Mouse (Mus musculus) heart, adult 11 months (tissue): Measurements from ENCODE around the gene Gk.

Experiments
- DNase-seq: peaks from one replicate; pipeline ENCODE4 v3.0.0; 2022

The Gk gene

DNA sequence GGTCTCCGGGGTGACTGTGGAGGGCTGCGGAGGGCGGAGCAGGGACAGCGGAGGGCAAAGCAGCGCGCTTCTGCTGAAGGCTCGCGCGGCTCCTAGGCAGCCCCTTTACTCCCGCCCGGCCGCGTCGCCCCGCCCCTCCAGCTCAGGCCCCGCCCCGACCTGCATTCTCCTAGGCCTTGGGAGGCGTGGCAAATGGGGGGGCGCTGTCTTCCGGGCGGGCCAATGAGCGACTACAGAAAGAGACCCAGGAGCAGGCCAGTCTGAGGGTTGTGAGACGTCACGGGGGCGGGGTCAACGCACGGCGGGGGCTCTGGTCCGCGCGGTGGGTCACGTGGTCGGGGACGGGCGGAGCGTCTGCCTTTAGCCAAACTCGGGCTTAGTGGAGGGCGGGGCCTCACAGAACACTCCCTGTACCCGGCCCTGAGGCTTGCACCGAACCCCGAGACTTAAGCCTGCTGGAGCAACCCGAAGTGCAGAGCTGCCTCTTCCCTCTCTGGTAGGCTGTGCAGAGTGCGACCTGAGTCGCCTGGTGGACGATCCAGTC lies at the start of gene Gk:
Gk (minus strand) TSS at position 276 of the 544 bp plus-strand sequence.
- DNase-seq: peak; percentile 100

DNA sequence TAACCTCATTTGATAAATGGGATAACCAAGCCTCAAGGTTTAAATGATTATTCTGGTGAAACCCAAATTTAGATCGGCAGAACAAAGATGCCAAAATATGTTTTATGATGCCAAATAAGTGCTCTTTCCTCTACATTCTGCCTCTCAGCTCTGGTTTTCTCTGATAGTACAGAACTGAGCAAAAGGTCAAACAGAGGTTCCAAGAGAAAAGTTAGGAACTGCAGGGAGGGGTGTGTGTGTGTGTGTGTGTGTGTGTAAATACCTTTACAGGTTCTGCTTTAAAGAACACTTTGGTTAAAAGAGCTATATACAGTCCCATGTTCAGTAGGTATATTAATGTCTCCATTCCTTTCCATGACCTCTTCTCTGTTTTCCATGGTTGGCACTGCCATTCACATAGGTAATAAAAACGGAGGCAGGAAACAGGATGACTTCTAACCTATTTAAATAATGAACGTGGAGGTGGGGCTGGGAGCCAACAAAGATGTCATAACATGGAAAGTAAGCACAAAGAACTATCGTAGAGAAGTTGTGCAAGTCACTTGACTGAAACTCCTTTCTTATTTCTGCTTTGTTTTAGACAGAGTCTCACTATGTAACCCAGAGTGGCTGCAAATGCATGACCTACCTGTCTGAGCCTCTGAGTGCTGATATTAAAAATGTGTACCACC lies 28.2 kb upstream of the Gk start:
- DNase-seq: no peak

DNA sequence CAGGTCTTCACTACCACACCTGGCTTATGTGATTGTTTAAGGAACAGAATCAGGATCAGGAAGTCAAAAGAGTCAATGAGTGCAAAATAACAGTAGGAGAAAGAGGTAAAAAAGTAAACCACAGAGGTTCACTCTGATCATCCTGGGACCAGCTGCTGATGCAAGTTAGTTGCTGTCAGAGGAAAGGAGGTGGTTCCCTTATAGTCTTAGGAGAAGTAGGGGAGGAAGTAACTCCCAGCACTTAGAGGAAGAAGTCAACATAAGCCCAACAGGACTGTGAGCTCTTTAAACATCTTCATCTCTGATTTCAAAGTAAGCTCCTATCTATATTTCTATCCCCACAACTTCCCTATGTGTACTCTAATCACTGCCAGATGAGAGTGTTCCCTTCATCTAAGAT lies 26.4 kb upstream of the Gk start:
- no peak for DNase-seq

DNA sequence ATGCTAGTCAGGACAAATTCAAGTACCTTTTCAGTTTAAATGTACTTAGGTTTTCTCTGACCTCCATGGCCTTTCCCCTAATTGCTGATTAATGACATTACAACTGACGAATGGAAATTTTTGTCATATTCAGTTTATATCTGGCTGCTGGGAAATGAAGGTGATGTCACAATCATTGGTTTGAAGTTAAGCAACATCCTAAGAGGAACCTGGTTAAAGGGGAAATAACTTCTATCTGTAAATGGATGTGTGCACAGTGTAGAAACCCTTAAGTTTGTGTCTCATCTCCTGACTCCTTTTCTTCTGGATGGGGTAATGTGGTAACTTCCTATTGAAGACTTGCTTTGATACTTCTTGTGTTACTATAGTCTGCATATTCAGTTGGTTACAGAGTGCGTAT lies 20.8 kb upstream of the Gk start:
- no peak for DNase-seq

DNA sequence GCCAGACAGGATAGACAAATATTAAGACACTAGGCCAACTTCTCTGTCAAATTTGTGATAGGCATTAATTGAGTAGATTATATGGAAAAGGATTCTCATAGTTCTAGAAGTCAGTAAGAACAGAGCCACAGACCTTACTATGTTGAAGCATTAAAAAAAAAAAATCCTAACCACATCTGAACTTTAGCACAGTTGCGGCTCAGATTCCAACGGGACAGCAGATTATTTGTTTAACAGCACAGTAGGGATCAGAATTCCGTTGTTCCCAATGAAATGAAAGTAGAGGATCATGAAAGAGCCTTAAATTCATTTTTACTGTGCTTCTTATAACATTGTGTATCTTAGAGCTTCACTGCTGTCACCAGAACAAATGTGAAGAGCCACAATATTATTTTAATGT lies 1.7 kb upstream of the Gk start:
- DNase-seq: no peak

DNA sequence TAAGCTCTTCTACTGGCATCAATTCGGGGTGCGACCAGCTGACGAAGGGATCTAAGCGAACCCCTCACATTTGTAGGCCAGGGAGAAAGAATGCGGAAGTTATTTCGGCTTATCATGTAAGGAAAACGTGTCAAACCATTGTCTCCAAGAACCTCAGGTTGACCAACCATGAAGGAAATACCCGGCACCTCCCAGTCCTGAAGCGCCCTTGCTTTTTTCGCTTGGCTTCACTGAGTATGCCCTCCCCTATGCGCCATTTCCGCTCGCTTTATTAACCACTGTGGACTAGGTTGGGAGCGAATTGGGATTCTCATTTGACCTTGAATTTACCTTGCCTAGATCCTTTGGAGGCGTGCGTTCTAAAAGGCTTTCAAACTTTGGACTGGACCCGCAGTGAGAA lies 522 bp upstream of the Gk start:
- DNase-seq: no peak

DNA sequence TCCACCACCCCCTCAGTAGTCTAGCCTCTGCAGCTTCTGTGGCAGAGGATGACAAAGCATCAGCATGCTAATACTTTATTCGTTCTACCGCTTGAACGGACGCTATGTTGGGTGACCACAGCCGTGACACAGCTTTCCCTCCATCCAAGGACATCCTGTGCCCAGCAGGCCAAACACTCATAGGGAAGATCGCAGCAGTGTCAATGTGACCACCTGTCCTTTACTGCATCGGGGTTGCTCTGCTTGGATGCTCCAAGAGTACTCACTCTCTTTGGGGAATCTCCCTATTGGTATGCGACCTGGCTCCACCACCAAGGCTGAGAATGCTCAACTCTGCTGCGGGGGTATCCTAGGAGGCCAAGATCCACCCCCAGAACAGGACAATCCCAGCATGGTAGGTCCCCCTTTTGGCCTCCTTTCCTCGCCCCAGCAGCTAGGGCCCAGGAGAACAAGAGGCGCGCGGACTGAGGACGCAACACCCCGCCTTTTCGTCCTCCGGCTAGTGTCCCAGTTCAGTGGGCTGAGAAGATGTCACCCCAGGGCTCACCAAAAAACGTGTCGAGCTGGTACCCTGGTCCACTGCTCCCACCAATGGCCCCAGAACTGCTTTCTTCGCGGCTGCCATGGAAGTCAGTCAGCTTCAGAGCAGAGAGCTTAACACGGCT lies 608 bp downstream of the Gk start:
- DNase-seq: no peak

DNA sequence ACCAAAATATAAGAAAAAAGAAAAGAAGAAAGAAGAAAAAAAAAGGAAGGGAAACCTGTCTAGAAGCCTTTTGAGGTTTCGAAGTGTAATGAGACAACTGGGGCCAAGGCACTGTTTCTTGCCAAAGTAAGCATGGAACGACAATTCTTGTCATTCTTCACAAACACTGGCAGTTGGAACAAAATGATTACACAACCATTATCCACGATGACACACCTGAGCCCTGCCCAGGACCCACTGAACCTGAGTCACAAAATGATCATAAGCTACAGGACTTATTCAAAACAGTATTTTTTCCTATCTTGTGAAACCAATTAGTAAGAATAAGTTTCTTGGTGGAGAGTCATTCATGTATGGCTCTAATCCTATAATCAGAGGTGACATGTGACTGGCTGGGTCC lies 5.3 kb downstream of the Gk start:
- no peak for DNase-seq

DNA sequence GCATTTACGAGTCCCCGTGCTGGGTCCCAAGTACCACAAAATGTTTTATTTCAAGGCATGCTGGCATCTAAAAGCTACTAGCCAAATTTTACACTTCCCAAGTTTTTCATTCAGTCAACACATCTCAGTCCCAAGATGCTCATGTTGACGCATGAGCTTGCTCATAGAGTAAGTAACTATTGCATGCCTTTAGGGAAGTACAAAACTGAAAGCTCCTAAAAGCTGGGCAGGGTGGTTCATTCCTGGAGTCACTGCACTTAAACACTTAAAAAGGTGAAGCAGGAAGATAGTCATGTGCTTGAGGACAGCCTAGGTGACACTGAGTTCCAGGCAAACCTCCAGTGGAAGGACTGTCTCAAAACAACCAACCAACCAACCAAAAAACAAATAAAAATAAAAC lies 5.9 kb downstream of the Gk start:
- DNase-seq: no peak

DNA sequence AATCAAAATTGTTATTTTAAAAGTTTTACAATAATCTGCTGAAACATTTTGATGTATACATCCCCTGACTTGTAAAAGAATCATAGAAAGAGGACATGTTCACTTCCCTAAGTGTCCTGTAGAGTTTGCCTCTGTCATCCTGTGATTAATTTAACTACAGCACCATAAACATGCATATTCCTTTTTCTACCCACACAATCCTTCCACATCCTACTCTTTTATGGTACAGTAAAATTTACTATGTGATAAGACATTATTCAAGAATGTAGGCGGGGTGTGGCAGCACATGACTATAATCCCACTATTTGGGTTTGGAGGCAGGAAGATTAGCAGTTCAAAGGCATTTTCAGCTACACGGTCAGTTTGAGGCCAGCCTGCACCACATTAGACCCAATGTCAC lies 8.0 kb downstream of the Gk start:
- DNase-seq: no peak

DNA sequence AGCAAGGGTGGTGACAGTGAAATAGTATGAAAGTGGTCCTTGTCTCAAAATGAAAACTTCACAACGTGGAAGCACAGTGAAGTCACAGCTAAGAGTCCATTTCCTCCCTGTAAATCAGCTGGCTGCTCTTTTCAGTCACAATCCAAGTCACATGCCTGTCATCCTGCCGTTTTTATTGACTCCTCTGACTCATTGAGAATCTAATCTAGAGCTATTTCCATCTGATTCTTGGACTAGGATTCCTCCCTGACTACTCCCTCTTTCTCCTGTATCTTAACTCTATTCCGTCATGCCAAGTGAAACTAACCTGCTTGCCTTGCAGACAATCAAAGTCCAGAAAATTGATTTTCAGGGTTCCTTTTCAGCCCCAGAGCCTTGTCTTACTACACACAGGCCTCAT lies 20.6 kb downstream of the Gk start:
- DNase-seq: no peak

DNA sequence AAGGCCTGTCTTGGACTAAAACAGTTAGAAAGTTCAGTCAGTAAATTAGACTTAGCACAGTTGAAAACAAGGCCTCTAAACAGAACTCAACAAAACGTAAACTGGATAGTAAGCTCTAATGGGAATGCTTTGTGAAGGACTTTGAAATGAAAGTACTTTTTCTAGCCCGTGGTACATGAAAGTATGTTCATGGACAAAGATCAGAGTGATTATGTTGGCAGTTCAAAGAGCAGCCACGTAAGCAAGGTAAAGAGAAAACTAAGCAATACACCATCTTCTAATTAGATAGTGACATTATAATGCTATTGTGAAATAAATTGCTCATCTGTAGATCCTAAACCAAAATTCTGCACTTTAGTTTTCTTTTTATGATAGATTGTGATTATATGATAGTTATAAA lies 32.8 kb downstream of the Gk start:
- DNase-seq: no peak

DNA sequence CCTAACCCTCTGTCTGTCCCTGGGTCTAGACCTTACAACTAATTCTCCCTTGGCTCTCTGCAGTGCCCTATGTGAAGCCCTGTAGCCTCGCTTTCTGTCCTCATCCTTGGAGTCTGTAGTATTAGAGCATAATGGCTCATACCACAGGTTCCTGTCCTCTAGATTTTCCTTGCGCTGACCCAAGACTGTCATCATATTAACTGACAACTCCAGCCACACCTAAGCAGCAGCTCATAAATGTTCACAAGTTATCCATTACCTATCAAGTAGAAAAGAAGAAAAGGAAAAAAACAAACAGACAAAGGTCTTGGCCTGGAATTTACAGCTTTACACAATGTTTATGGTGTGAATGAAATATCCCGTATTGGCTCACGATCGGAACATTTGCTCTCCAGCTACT lies 43.4 kb downstream of the Gk start:
- no peak for DNase-seq

DNA sequence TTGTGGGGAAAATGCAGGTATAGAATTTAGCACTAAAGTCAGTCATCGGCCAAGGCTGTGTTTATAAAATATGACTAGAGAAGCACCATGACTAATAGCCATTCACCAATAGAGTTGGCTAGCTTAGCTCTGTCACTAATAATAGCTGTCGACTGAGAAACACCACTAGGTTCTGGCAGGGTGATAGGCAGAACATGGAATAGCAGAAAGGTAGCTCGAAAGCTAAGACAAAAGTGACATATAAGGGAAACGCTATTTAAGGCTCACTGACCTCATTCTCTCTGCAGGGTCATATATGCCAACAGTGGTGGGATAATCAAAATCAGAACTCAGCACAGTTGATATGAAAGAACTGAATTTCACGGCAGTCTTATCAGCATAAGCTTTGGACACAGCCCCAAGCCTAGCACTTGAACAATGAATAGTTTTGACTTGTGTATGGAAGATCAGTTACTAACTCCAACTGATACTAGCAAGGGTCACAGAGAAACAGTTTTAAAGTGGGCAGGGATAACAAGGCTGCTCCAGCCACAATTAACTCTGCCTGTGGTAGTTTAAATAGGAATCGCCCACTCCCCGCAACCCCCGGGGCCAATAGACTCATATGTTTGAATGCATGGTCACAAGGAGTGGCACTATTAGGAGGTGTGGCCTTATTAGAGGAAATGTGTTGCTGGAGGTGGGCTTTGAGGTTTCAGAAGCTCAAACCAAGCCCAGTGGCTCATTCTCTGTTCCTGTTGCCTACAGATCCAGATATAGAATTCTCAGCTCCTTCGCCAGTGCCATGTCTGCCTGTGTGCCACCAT lies 45.3 kb downstream of the Gk start:
- DNase-seq: no peak

DNA sequence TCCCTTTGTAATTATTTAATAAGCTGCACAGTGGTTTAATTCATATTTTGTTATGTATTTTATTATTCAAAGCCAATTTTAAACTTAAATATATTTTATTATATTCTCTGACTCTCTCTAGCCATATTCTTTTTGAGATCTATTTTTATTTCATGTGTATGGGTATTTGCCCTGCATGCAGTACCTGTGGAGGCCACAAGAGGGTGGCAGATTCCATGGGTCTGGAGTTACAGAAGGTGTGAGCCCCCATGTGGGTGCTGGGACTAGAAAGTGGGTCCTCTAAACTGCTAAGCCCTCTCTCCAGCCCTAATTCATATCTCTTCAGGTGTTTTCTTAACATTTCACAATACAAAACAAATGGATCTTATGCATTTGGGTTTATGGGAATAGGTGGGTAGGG lies 55.4 kb downstream of the Gk start:
- DNase-seq: no peak

DNA sequence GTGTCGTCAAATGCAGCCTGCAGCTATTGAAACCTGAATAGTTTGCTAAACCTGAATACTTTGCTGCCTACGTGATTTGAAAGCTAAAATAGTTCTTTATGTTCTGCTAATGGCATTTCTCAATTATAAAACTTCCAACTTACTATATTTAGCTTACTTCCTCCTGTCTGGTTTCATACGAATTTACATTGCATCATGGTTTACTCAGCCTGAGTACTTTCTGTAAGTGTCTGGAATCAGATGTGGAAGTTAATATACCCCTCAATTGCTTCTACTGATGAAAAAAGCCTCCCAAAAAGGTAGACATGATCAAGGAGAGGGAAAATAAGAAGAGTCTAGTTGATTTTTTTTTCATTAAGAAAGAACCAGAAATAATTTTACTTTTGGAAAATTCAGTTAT lies 66.2 kb downstream of the Gk start:
- DNase-seq: no peak

DNA sequence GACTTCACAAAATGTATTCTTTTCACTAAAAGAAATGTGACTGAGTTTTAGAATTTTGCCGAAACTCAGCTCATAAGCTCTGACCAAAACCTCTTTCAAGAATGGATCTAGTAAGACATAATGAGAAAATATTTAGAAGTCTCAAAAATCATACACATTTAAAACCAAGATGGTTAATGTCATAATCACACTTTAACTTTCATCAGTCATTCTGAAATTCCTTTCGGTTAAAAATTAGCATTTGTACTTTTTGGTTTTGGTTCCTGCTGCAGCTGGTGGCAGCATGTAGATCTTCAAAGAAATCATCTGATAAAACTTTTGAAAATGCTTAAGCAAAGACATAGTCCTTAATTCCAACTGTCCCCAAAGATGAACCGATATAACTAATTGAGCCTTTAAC lies 70.9 kb downstream of the Gk start:
- DNase-seq: no peak

DNA sequence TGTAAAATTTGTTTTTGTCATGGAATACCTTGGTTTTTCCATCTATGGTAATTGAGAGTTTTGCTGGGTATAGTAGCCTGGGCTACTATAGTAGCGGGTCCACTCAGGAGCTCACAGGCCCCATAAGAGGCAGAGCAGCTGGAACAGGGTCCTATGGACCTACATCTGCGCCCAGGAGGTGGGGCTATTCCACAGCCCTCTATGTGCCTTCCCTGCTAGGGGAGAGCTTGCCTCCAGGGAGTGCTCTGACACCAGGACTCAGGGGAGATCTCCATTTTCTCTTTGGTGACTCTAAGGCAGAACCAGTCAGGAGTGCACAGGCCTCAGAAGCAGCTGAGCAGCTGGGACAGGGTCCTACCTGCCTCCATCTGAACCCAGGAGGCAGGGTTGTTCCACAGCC lies 92.9 kb downstream of the Gk start:
- DNase-seq: no peak

DNA sequence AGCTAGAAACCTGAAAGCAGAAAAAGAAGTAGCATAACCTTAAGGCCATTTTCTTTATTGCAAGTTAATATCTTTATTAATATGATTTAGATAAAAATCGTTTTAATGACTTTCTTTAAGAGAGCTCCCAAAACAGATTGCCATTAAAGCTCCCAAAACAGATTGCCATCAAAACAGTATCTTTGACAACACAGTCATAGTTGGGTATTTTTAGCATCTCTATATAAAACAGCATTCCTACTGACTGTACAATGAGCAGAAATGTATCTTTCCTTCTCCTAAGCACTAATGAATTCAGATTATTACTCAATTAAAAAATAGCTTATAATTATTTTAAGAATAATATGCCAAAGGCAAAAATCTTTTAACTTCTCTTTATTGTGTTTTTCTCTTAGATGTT lies 94.5 kb downstream of the Gk start:
- no peak for DNase-seq

DNA sequence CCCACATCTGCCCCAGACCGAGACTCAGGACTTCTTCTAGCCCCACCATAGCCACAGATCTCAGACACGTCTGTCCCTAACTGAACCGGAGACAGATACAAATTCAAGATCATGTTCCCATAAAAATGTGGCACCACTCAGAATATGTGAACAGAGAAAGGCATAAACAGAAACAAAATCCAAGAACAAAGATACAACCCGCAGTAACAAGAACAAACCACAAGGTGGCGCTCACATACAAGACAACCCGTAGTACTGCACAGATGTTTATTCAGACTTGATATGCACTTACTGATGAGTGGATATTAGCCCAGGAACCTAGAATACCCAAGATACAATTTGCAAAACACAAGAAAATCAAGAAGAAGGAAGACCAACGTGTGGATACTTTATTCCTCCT lies 99.8 kb downstream of the Gk start:
- DNase-seq: no peak
